Mouse (Mus musculus) adrenal gland, postnatal 36 days (tissue): Measurements from ENCODE around the gene Lipf. TPM values are rescaled to one million over a fixed set of nuclear protein-coding genes. Genes with fewer than 3 reads are reported as not detected.
A peak's percentile ranks its signal among the peaks of the same experiment; 100 is the strongest.

Experiments used
- DNase-seq, 2 experiments: peaks; one replicate each; pipeline ENCODE4 v3.0.0; 2021; ENCODE audit warnings: mixed read lengths in 1 of 2
- long read RNA-seq, 2 experiments: library from polyadenylated mRNA; stranded (forward); transcript quantifications; one replicate each; pipeline ENCODE4 v2.0.0; 2021; ENCODE audit warnings: borderline sequencing depth in 2 of 2
- total RNA-seq, 2 experiments: library from RNA; stranded (reverse); gene quantifications; 2 replicates each; pipeline ENCODE4 v1.2.3; 2021

The Lipf gene
- total RNA-seq = not detected
- long read RNA-seq, experiment 1 = 0 reads
- long read RNA-seq, experiment 2 = 0 reads

- no peak for DNase-seq
Observed at GRCm38 (mm10) chr19:33960887-33961286, at the start of gene Lipf. TSS of gene Lipf (plus strand) at chr19:33961187.

- DNase-seq = no peak
Observed at GRCm38 (mm10) chr19:33924099-33924498, 36.9 kb upstream of the Lipf start.

GRCm38 (mm10) chr19:33979007-33979406 is 18.0 kb downstream of the Lipf start:
- peak in 1 of 2 experiments; percentile 20 for DNase-seq

GRCm38 (mm10) chr19:33983043-33983442 is 22.1 kb downstream of the Lipf start:
- DNase-seq = no peak

GRCm38 (mm10) chr19:34008002-34008401 is 47.0 kb downstream of the Lipf start, which contains the start of gene Lipk:
TSS of gene Lipk (plus strand) at chr19:34008290.
- no peak for DNase-seq

- no peak for DNase-seq
Observed at GRCm38 (mm10) chr19:34021440-34022172, 60.6 kb downstream of the Lipf start.

GRCm38 (mm10) chr19:34022759-34023158 is 61.8 kb downstream of the Lipf start:
- DNase-seq = peak in 1 of 2 experiments; percentile 2

Other genes starting within 250 kb of the Lipf start
- gene Lipo2, start 209.8 kb upstream of the Lipf start, total RNA-seq = under 1 TPM; 0.33 to 0.46 TPM
- gene Lipo3, start 199.2 kb upstream of the Lipf start, total RNA-seq = 10 to 100 TPM; 12.1 to 13.3 TPM
- gene Lipo1, start 173.7 kb upstream of the Lipf start, total RNA-seq = not detected
- under 1 TPM; 0.13 to 0.40 TPM for gene Lipk, start 47.1 kb downstream of the Lipf start, total RNA-seq
- under 1 TPM in 1 of 2 experiments, not detected in 1; 0.59 TPM for gene Lipn, start 106.2 kb downstream of the Lipf start, total RNA-seq
- gene Lipm, start 139.7 kb downstream of the Lipf start, total RNA-seq = not detected
- not detected for gene Ankrd22, start 204.9 kb downstream of the Lipf start, total RNA-seq
- gene Stambpl1, start 231.0 kb downstream of the Lipf start, total RNA-seq = 1 to 10 TPM; 4.3 to 5.6 TPM